Mouse (Mus musculus) E14TG2a.4 (cell line): ENCODE measurements at regions not wholly inside any gene's neighbourhood (a gene's known extent, or its start where the extent isn't known, plus 50 kb on each side); places are given as distances from the start of the nearest gene placed in this dataset.

Experiments
- CTCF ChIP-seq: conservative IDR thresholded peaks from 2 replicates; pipeline ENCODE4 v1.5.1; 2014; ENCODE audit warnings: low read length
- NANOG ChIP-seq: IDR thresholded peaks from 2 replicates; pipeline ENCODE4 v1.6.1; 2014; ENCODE audit warnings: borderline replicate concordance, low read length, mixed read lengths
- POU5F1 ChIP-seq: IDR thresholded peaks from 2 replicates; pipeline ENCODE4 v1.6.1; 2014; ENCODE audit warnings: low read length, borderline replicate concordance

- TF ChIP-seq CTCF: no peak
- no peak for TF ChIP-seq POU5F1
- no peak for TF ChIP-seq NANOG
Measured at GRCm38 (mm10) chr15:62301567-62301966, 1378.8 kb upstream of the A1bg start.
